In genomic region chr7:49484036-49484744, GRCm38 (mm10) we compare ENCODE assay signal across 8 mouse cellular contexts.
DNase-seq lines count a peak whose midpoint lies in the region; ATAC-seq lines count a peak whose summit lies in the region.

No protein-coding gene starts in this region.

- H3K9ac ChIP-seq in heart, embryonic 11.5 days (ENCODE audit: low read depth, low read length): no peak overlapping the region
- no peak overlapping the region for H3K9ac ChIP-seq in hindbrain, embryonic 12.5 days
- H3K9ac ChIP-seq in lung, embryonic 15.5 days: no peak overlapping the region

- peak overlapping the region; percentile 18; the same call in 1 of the 2 replicates for H3K27ac ChIP-seq in heart, embryonic 11.5 days (ENCODE audit: low read depth, low read length)
- 0 out of 2 replicates have a peak overlapping the region, but pooled peaks have one; percentile 12 for H3K27ac ChIP-seq in hindbrain, embryonic 12.5 days
- peak overlapping the region; percentile 49 for H3K27ac ChIP-seq in lung, embryonic 15.5 days

- H3K4me3 ChIP-seq in heart, embryonic 11.5 days (ENCODE audit: low read depth, low read length): peak overlapping the region; percentile 14; the same call in 1 of the 2 replicates
- H3K4me3 ChIP-seq in hindbrain, embryonic 12.5 days: no peak overlapping the region
- no peak overlapping the region for H3K4me3 ChIP-seq in lung, embryonic 15.5 days

- H3K4me1 ChIP-seq in heart, embryonic 11.5 days (ENCODE audit: control insufficient read depth, insufficient read depth, low read length): peaks cover 32% of the 10 kb centered on the region
- H3K4me1 ChIP-seq in hindbrain, embryonic 12.5 days: peaks cover 26% of the 10 kb centered on the region
- H3K4me1 ChIP-seq in lung, embryonic 15.5 days: peaks cover 27% of the 10 kb centered on the region

- DNase-seq in heart, postnatal 36 days: no peak
- DNase-seq in cerebellum, postnatal 10 days: peak; percentile 32 to 66
- peak; percentile 58 for DNase-seq in testis, postnatal 14 days (ENCODE audit: low spot score)
- no peak for DNase-seq in spleen, postnatal 4 days (ENCODE audit: low spot score in 2 of 2)
- no peak for DNase-seq in ovary, postnatal 10 days (ENCODE audit: low spot score)

- H3K36me3 ChIP-seq in heart, embryonic 11.5 days (ENCODE audit: control insufficient read depth, insufficient read depth, low read length): no peaks in the 10 kb centered on the region
- no peaks in the 10 kb centered on the region for H3K36me3 ChIP-seq in hindbrain, embryonic 12.5 days
- H3K36me3 ChIP-seq in lung, embryonic 15.5 days: no peaks in the 10 kb centered on the region

- H3K9me3 ChIP-seq in heart, embryonic 11.5 days (replicated peaks; ENCODE audit: control insufficient read depth, low read length): no peaks in the 10 kb centered on the region
- no peaks in the 10 kb centered on the region for H3K9me3 ChIP-seq in hindbrain, embryonic 12.5 days (replicated peaks)
- no peaks in the 10 kb centered on the region for H3K9me3 ChIP-seq in lung, embryonic 15.5 days

- peak overlapping the region; percentile 47 for H3K4me2 ChIP-seq in heart, embryonic 11.5 days
- H3K4me2 ChIP-seq in hindbrain, embryonic 12.5 days (replicated peaks): no peak overlapping the region; the same call in 1 of the 2 replicates
- H3K4me2 ChIP-seq in lung, embryonic 15.5 days: 0 out of 2 replicates have a peak overlapping the region, but pooled peaks have one; percentile 1

- 18% methylated on average over 11 of the region's 11 CpGs for WGBS in heart, embryonic 11.5 days (ENCODE audit: insufficient replicate concordance)
- 16% methylated on average over 11 of the region's 11 CpGs for WGBS in hindbrain, embryonic 12.5 days
- 22% methylated on average over 11 of the region's 11 CpGs for WGBS in lung, embryonic 15.5 days

- 0 out of 2 replicates have a peak, but pooled peaks cover 2% of the 10 kb centered on the region for H3K27me3 ChIP-seq in heart, embryonic 11.5 days (ENCODE audit: control insufficient read depth, insufficient read depth, low read length)
- peaks cover 2% of the 10 kb centered on the region; the same call in 1 of the 2 replicates for H3K27me3 ChIP-seq in hindbrain, embryonic 12.5 days
- no peaks in the 10 kb centered on the region for H3K27me3 ChIP-seq in lung, embryonic 15.5 days

- intact Hi-C loops in heart, postnatal 36 days (cut with DNase I): no loop called here

- peak; percentile 46; the same call in 1 of the 2 replicates for ATAC-seq in heart, embryonic 11.5 days (replicated peaks; ENCODE audit: insufficient number of reproducible peaks, low FRiP score, low TSS enrichment)
- ATAC-seq in hindbrain, embryonic 12.5 days (ENCODE audit: low FRiP score): 0 out of 2 replicates have a peak, but pooled peaks have one; percentile 27
- peak; percentile 75; the same call in 1 of the 2 replicates for ATAC-seq in lung, embryonic 15.5 days (ENCODE audit: borderline replicate concordance, extremely low read depth, low FRiP score, low TSS enrichment)

Comparison
In these comparisons a context has a peak if more than half of its experiments do, and no peak if none do; other contexts are left out.
1. DNase-seq: peak in cerebellum, postnatal 10 days (2 of 2) and testis, postnatal 14 days (single experiment); none in heart, postnatal 36 days (0 of 2), spleen, postnatal 4 days (0 of 2) and ovary, postnatal 10 days (single experiment).
2. Peak in every context shown above with its lines, with median percentiles within 50 percentile points of each other: ATAC-seq and H3K27ac ChIP-seq.